ENCODE assay signal across 7 mouse cellular contexts in the genomic region with DNA sequence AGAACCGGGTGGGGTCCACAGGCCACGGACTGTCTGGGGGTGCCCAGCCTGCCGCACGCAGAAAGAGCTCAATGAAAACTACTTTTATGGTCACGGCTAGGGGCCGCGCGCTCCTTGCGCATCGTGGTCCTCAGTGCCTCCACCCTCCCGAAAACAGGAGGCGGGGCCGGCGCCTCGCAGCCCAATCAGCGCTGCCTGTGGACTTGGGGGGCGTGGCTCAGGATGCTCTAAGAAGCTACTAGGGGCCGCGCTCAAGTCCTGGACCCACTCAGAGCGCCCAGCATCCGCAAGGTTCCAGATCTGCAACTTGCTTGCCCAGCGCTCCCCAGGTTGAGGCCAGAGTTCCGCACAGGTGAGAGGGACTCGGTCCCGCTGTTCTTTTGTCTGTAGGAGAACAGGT. TPM values are rescaled to one million over a fixed set of nuclear protein-coding genes. Genes with fewer than 3 reads are reported as not detected.
DNase-seq lines count a peak whose midpoint lies in the region; ATAC-seq lines count a peak whose summit lies in the region.

Gene Crispld2 (plus strand): TSS at position 190 of the 400 bp plus-strand sequence.

- peak; percentile 92 for ATAC-seq in forebrain, embryonic 11.5 days (replicated peaks; ENCODE audit: low FRiP score)
- peak; percentile 81 for ATAC-seq in heart, embryonic 12.5 days (ENCODE audit: insufficient number of reproducible peaks, low FRiP score)
- peak; percentile 89 for ATAC-seq in kidney, embryonic 15.5 days (replicated peaks; ENCODE audit: low FRiP score)
- peak; percentile 81 for ATAC-seq in limb, embryonic 15.5 days (ENCODE audit: insufficient number of reproducible peaks, low FRiP score, low TSS enrichment, low read depth)
- ATAC-seq in midbrain, embryonic 16.5 days = peak; percentile 93
- peak; percentile 91 for ATAC-seq in stomach, embryonic 14.5 days (ENCODE audit: insufficient number of reproducible peaks, insufficient read depth, low FRiP score, low read depth)

- peak; percentile 64 for DNase-seq in c-Kit-positive CD71-negative TER-119-negative erythroid progenitor cells, embryonic 14.5 days (ENCODE audit: low read depth)
- peak; percentile 93 for DNase-seq in forebrain, embryonic 11.5 days (ENCODE audit: low spot score)

- H3K4me2 ChIP-seq in forebrain, embryonic 11.5 days (ENCODE audit: low read depth, low read length, severe bottlenecking) = peak within 1 kb of the TSS; percentile 60
- H3K4me2 ChIP-seq in heart, embryonic 12.5 days = peak within 1 kb of the TSS; percentile 61
- peak within 1 kb of the TSS; percentile 61 for H3K4me2 ChIP-seq in kidney, embryonic 15.5 days
- peak within 1 kb of the TSS; percentile 57 for H3K4me2 ChIP-seq in limb, embryonic 15.5 days
- peak within 1 kb of the TSS; percentile 80 for H3K4me2 ChIP-seq in midbrain, embryonic 16.5 days (ENCODE audit: low read length)
- peak within 1 kb of the TSS; percentile 39 for H3K4me2 ChIP-seq in stomach, embryonic 14.5 days (replicated peaks; ENCODE audit: low read depth, low read length)

- 0% methylated on average over 25 of the region's 25 CpGs for WGBS in forebrain, embryonic 11.5 days
- under 1% methylated on average over 25 of the region's 25 CpGs for WGBS in heart, embryonic 12.5 days
- WGBS in kidney, embryonic 15.5 days = under 1% methylated on average over 25 of the region's 25 CpGs
- WGBS in limb, embryonic 15.5 days = under 1% methylated on average over 25 of the region's 25 CpGs
- under 1% methylated on average over 25 of the region's 25 CpGs for WGBS in midbrain, embryonic 16.5 days
- WGBS in stomach, embryonic 14.5 days = under 1% methylated on average over 25 of the region's 25 CpGs

- peak within 1 kb of the TSS; percentile 29 for H3K4me3 ChIP-seq in forebrain, embryonic 11.5 days (ENCODE audit: low read depth, low read length)
- peak within 1 kb of the TSS; percentile 34 for H3K4me3 ChIP-seq in heart, embryonic 12.5 days
- H3K4me3 ChIP-seq in kidney, embryonic 15.5 days (replicated peaks) = peak within 1 kb of the TSS; percentile 38
- peak within 1 kb of the TSS; percentile 34 for H3K4me3 ChIP-seq in limb, embryonic 15.5 days
- peak within 1 kb of the TSS; percentile 42 for H3K4me3 ChIP-seq in midbrain, embryonic 16.5 days (ENCODE audit: low read depth, low read length)
- peak within 1 kb of the TSS; percentile 29 for H3K4me3 ChIP-seq in stomach, embryonic 14.5 days (ENCODE audit: low read depth, low read length)

- H3K27ac ChIP-seq in forebrain, embryonic 11.5 days (ENCODE audit: low read depth, low read length) = no peak within 1 kb of the TSS
- H3K27ac ChIP-seq in heart, embryonic 12.5 days (ENCODE audit: poor library complexity, severe bottlenecking) = no peak within 1 kb of the TSS
- H3K27ac ChIP-seq in kidney, embryonic 15.5 days = no peak within 1 kb of the TSS
- no peak within 1 kb of the TSS for H3K27ac ChIP-seq in limb, embryonic 15.5 days
- H3K27ac ChIP-seq in midbrain, embryonic 16.5 days (ENCODE audit: low read length) = no peak within 1 kb of the TSS
- H3K27ac ChIP-seq in stomach, embryonic 14.5 days (ENCODE audit: low read length) = no peak within 1 kb of the TSS; the same call in 1 of the 2 replicates

- H3K27me3 ChIP-seq in forebrain, embryonic 11.5 days (ENCODE audit: control insufficient read depth, insufficient read depth, low read length) = peaks cover 17% of the 10 kb centered on the region
- H3K27me3 ChIP-seq in heart, embryonic 12.5 days (replicated peaks) = peaks cover 53% of the 10 kb centered on the region
- peaks cover 43% of the 10 kb centered on the region for H3K27me3 ChIP-seq in kidney, embryonic 15.5 days
- H3K27me3 ChIP-seq in limb, embryonic 15.5 days = peaks cover 33% of the 10 kb centered on the region
- H3K27me3 ChIP-seq in midbrain, embryonic 16.5 days (ENCODE audit: control insufficient read depth, insufficient read depth, low read depth, low read length) = peaks cover 20% of the 10 kb centered on the region
- H3K27me3 ChIP-seq in stomach, embryonic 14.5 days (ENCODE audit: control insufficient read depth, insufficient read depth, low read length) = 0 out of 2 replicates have a peak, but pooled peaks cover 5% of the 10 kb centered on the region

- no peaks in the 10 kb centered on the region for H3K9me3 ChIP-seq in forebrain, embryonic 11.5 days (ENCODE audit: control insufficient read depth, low read length)
- H3K9me3 ChIP-seq in heart, embryonic 12.5 days (replicated peaks) = no peaks in the 10 kb centered on the region
- H3K9me3 ChIP-seq in kidney, embryonic 15.5 days (replicated peaks) = no peaks in the 10 kb centered on the region
- H3K9me3 ChIP-seq in limb, embryonic 15.5 days = no peaks in the 10 kb centered on the region
- no peaks in the 10 kb centered on the region for H3K9me3 ChIP-seq in midbrain, embryonic 16.5 days (replicated peaks; ENCODE audit: control insufficient read depth, low read length, poor library complexity, severe bottlenecking)
- H3K9me3 ChIP-seq in stomach, embryonic 14.5 days (ENCODE audit: control insufficient read depth, low read depth, low read length) = no peaks in the 10 kb centered on the region

- no peaks in the 10 kb centered on the region for H3K36me3 ChIP-seq in forebrain, embryonic 11.5 days (ENCODE audit: control insufficient read depth, insufficient read depth, low read length)
- no peaks in the 10 kb centered on the region for H3K36me3 ChIP-seq in heart, embryonic 12.5 days
- no peaks in the 10 kb centered on the region for H3K36me3 ChIP-seq in kidney, embryonic 15.5 days
- no peaks in the 10 kb centered on the region for H3K36me3 ChIP-seq in limb, embryonic 15.5 days
- H3K36me3 ChIP-seq in midbrain, embryonic 16.5 days (ENCODE audit: control insufficient read depth, insufficient read depth, low read length) = no peaks in the 10 kb centered on the region
- H3K36me3 ChIP-seq in stomach, embryonic 14.5 days (ENCODE audit: control insufficient read depth, insufficient read depth, low read length) = no peaks in the 10 kb centered on the region

- H3K9ac ChIP-seq in forebrain, embryonic 11.5 days (ENCODE audit: low read length) = 0 out of 2 replicates have a peak within 1 kb of the TSS, but pooled peaks have one; percentile 37
- H3K9ac ChIP-seq in heart, embryonic 12.5 days = 0 out of 2 replicates have a peak within 1 kb of the TSS, but pooled peaks have one; percentile 1
- no peak within 1 kb of the TSS for H3K9ac ChIP-seq in kidney, embryonic 15.5 days
- H3K9ac ChIP-seq in limb, embryonic 15.5 days = no peak within 1 kb of the TSS
- peak within 1 kb of the TSS; percentile 28; the same call in 1 of the 2 replicates for H3K9ac ChIP-seq in midbrain, embryonic 16.5 days (ENCODE audit: low read depth, low read length)
- 0 out of 2 replicates have a peak within 1 kb of the TSS, but pooled peaks have one; percentile 21 for H3K9ac ChIP-seq in stomach, embryonic 14.5 days (replicated peaks; ENCODE audit: low read depth, low read length)

- H3K4me1 ChIP-seq in forebrain, embryonic 11.5 days (replicated peaks; ENCODE audit: control insufficient read depth, insufficient read depth, low read length) = peaks cover 4% of the 10 kb centered on the region; the same call in 1 of the 2 replicates
- H3K4me1 ChIP-seq in heart, embryonic 12.5 days (replicated peaks) = peaks cover 28% of the 10 kb centered on the region
- peaks cover 42% of the 10 kb centered on the region for H3K4me1 ChIP-seq in kidney, embryonic 15.5 days
- H3K4me1 ChIP-seq in limb, embryonic 15.5 days = peaks cover 31% of the 10 kb centered on the region
- peaks cover 4% of the 10 kb centered on the region; the same call in 1 of the 2 replicates for H3K4me1 ChIP-seq in midbrain, embryonic 16.5 days (ENCODE audit: control insufficient read depth, insufficient read depth, low read length)
- H3K4me1 ChIP-seq in stomach, embryonic 14.5 days (ENCODE audit: control insufficient read depth, insufficient read depth, low read length) = peaks cover 14% of the 10 kb centered on the region; the same call in 1 of the 2 replicates

RNA-seq across cellular contexts. Expression of gene Crispld2, which starts in this region (rescaled TPM):
- 1.6 and 2.1 TPM in 2 replicates for polyA plus RNA-seq in forebrain, embryonic 11.5 days (2014; fragmentation: Nextera tagmentation; extraction: Ambion mirVana)
- polyA plus RNA-seq in heart, embryonic 12.5 days (2016; fragmentation: Nextera tagmentation; extraction: Ambion mirVana) = 3.7 and 4.1 TPM in 2 replicates
- polyA plus RNA-seq in kidney, embryonic 15.5 days (2015; fragmentation: Nextera tagmentation; extraction: Ambion mirVana) = 7.7 and 11.1 TPM in 2 replicates
- 6.7 and 7.8 TPM in 2 replicates for polyA plus RNA-seq in limb, embryonic 15.5 days (2015; fragmentation: Nextera tagmentation; extraction: Ambion mirVana)
- 2.0 and 2.4 TPM in 2 replicates for polyA plus RNA-seq in midbrain, embryonic 16.5 days (2015; fragmentation: Nextera tagmentation; extraction: Ambion mirVana)
- 28.0 and 29.1 TPM in 2 replicates for polyA plus RNA-seq in stomach, embryonic 14.5 days (2014; fragmentation: Nextera tagmentation; extraction: Ambion mirVana)

Comparison
In these comparisons a context has a peak if more than half of its experiments do, and no peak if none do; other contexts are left out.
1. H3K9ac ChIP-seq: peak in forebrain, embryonic 11.5 days (single experiment), heart, embryonic 12.5 days (single experiment), midbrain, embryonic 16.5 days (single experiment) and stomach, embryonic 14.5 days (single experiment); none in kidney, embryonic 15.5 days (single experiment) and limb, embryonic 15.5 days (single experiment).
2. Peak in every context shown above with its lines, with median percentiles within 50 percentile points of each other: ATAC-seq, H3K4me2 ChIP-seq and H3K4me3 ChIP-seq.